Mouse (Mus musculus): Measurements from ENCODE around the gene Eefsec.
A peak's percentile ranks its signal among the peaks of the same experiment; 100 is the strongest.

Gene Eefsec

GRCm38 (mm10) chr6:88255435-88255834, 190.9 kb downstream of the Eefsec start:
- no peak for DNase-seq

GRCm38 (mm10) chr6:88254082-88254481, 192.3 kb downstream of the Eefsec start:
- DNase-seq: no peak

- no peak for DNase-seq
These were observed 194.4 kb downstream of the Eefsec start for GRCm38 (mm10) chr6:88251798-88252478.

- DNase-seq: no peak
These were observed 194.9 kb downstream of the Eefsec start for GRCm38 (mm10) chr6:88251396-88251795.

- no peak for DNase-seq
These were observed 197.1 kb downstream of the Eefsec start for GRCm38 (mm10) chr6:88249231-88249630.

GRCm38 (mm10) chr6:88242604-88243003, 203.7 kb downstream of the Eefsec start:
- peak; percentile 8 for DNase-seq

GRCm38 (mm10) chr6:88236513-88236912, 209.8 kb downstream of the Eefsec start:
- no peak for DNase-seq

GRCm38 (mm10) chr6:88235983-88236382, 210.4 kb downstream of the Eefsec start:
- no peak for DNase-seq

GRCm38 (mm10) chr6:88235461-88235860, 210.9 kb downstream of the Eefsec start:
- DNase-seq: no peak

GRCm38 (mm10) chr6:88233996-88234395, 212.3 kb downstream of the Eefsec start:
- no peak for DNase-seq

- no peak for DNase-seq
These were observed 214.1 kb downstream of the Eefsec start for GRCm38 (mm10) chr6:88232221-88232620.

GRCm38 (mm10) chr6:88231821-88232220, 214.5 kb downstream of the Eefsec start:
- no peak for DNase-seq

- no peak for DNase-seq
These were observed 217.1 kb downstream of the Eefsec start for GRCm38 (mm10) chr6:88229221-88229620.

- no peak for DNase-seq
These were observed 218.8 kb downstream of the Eefsec start for GRCm38 (mm10) chr6:88227537-88227936.

- DNase-seq: no peak
These were observed 219.8 kb downstream of the Eefsec start for GRCm38 (mm10) chr6:88226570-88226994.

- DNase-seq: no peak
These were observed 224.4 kb downstream of the Eefsec start, which contains the start of gene Dnajb8 for GRCm38 (mm10) chr6:88221968-88222367. Gene Dnajb8, plus strand, starts transcription at chr6:88222268.

- DNase-seq: no peak
These were observed 227.2 kb downstream of the Eefsec start for GRCm38 (mm10) chr6:88219094-88219493.

- no peak for DNase-seq
These were observed 230.1 kb downstream of the Eefsec start for GRCm38 (mm10) chr6:88216199-88216598.

GRCm38 (mm10) chr6:88215797-88216196, 230.5 kb downstream of the Eefsec start:
- DNase-seq: no peak

- DNase-seq: no peak
These were observed 236.2 kb downstream of the Eefsec start for GRCm38 (mm10) chr6:88210182-88210581.

GRCm38 (mm10) chr6:88209453-88209852, 236.9 kb downstream of the Eefsec start:
- no peak for DNase-seq

GRCm38 (mm10) chr6:88208321-88208720, 238.0 kb downstream of the Eefsec start:
- no peak for DNase-seq

GRCm38 (mm10) chr6:88207403-88208033, 238.8 kb downstream of the Eefsec start:
- no peak for DNase-seq
